Mouse (Mus musculus): Measurements from ENCODE around the gene 1700011L22Rik.

Gene 1700011L22Rik

GRCm38 (mm10) chr8:79173606-79174005 lies 74.8 kb downstream of the 1700011L22Rik start:
- no peak for DNase-seq (ENCODE audit: low read depth, low spot score)

GRCm38 (mm10) chr8:79165276-79165675 lies 83.1 kb downstream of the 1700011L22Rik start:
- no peak for DNase-seq (ENCODE audit: low read depth, low spot score)

- no peak for DNase-seq (ENCODE audit: low read depth, low spot score)
Measured at GRCm38 (mm10) chr8:79164336-79164735, 84.0 kb downstream of the 1700011L22Rik start.

- peak; percentile 32 for DNase-seq (ENCODE audit: low read depth, low spot score)
Measured at GRCm38 (mm10) chr8:79162533-79163308, 85.6 kb downstream of the 1700011L22Rik start.

- DNase-seq (ENCODE audit: low read depth, low spot score): no peak
Measured at GRCm38 (mm10) chr8:79161172-79161778, 87.1 kb downstream of the 1700011L22Rik start.
